Mouse (Mus musculus) spleen, adult 2 months (tissue): ENCODE measurements around the gene ccdc198.

Experiments
- CTCF ChIP-seq: fragments of 200-500 bp; IDR thresholded peaks from 2 replicates; pipeline ENCODE4 v1.5.1; 2011; ENCODE audit warnings: mild to moderate bottlenecking, inconsistent platforms; ENCODE audit not compliant: insufficient read depth, insufficient read length, insufficient replicate concordance; ENCODE audit errors: extremely low read depth
- POLR2A ChIP-seq: fragments of 200-500 bp; IDR thresholded peaks from 2 replicates; pipeline ENCODE4 v1.6.1; 2011; ENCODE audit warnings: low read depth, low read length, inconsistent platforms

DNA sequence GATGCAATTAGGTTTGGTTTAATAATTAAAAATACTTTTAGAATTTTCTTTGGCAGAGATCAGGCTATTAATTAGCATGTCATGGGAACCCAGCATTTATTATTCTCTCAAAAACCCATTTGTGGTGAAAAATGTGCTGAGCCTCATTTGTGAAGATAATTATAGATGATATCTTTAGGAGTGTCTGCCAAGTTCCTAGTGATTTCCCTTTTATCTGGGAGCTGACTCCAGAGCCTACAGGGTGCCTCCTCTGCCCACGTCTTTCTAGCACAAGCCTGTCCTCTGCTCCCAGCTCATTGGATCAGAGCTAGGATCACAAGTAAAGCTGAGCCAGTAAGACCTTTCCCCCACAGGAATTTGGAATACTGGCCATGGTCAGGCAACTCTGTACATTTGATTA lies 3.8 kb downstream of the ccdc198 start:
- TF ChIP-seq CTCF, result no peak
- no peak for TF ChIP-seq POLR2A
